Mouse (Mus musculus): ENCODE data around the gene Phf3.

DNA sequence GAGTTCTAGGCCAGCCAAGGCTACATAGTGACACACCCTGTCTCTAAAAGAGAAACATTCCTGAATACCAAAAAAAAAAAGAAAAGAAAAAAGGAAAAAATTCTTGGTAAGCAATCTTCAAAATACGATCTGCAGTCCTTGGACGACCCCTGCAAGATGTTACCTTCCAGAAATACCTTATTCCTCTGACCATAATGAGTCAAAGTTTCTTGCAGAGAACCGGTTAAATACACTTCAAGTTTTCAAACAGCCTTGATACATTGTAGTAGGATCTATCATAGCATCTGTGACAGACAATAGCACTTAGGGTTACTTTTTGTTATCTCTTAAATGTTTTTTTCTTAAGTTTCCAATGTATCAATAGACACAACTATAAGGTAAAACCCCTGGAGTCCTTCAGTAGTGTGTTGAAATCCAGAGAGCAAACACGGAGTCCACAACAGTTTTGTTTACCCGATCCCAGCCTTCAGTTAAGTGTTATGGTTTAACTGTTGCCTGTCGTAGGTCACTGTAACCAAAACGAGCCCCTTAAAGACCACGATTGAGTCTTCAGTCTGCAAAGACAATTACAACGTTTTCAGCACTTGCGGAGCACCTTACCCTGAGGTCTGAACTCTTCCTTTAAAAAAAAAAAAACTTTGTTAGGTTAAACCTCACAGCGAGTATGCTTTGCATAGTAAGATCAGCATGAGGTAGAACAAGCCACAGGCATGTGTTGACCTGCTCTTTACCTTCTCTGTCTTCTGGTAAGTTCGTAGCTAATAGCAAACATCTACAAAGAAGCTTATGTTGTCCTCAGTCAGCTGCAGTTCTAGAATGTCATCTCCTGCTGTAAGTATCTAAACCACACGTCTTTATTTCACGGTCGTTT is 775 bp upstream of the Phf3 start:
- no peak for TF ChIP-seq CTCF (IDR thresholded peaks at IDR 0.05)
- TF ChIP-seq EP300 (IDR thresholded peaks at IDR 0.05) = no peak

Measured in lung, postnatal 0 days (tissue).